Mouse (Mus musculus) midbrain, postnatal 0 days (tissue): Measurements from ENCODE around the gene Flrt2. TPM values are rescaled to one million over a fixed set of nuclear protein-coding genes. Genes with fewer than 3 reads are reported as not detected.
A peak's percentile ranks its signal among the peaks of the same experiment; 100 is the strongest.

Experiments used
- ATAC-seq: fragments of 200-750 bp; cut with Nextera tagmentation; 2 replicates; pipeline ENCODE4 v1.8.0; 2017; ENCODE audit warnings: moderate number of reproducible peaks, mild to moderate bottlenecking, moderate TSS enrichment, moderate library complexity; ENCODE audit not compliant: low FRiP score
- DNase-seq: peaks from one replicate; pipeline ENCODE4 v3.0.0-alpha.2; 2015; ENCODE audit warnings: low spot score
- H3K27ac ChIP-seq: fragments of 300-500 bp; sonication (generic); 2 replicates; pipeline ENCODE4 v1.5.1; 2014; ENCODE audit warnings: low read depth, mild to moderate bottlenecking, low read length, mixed read lengths
- H3K27me3 ChIP-seq: fragments of 300-500 bp; sonication (generic); 2 replicates; pipeline ENCODE4 v1.6.1; 2014; ENCODE audit warnings: low read length, control low read depth, mixed read lengths; ENCODE audit not compliant: insufficient read depth
- H3K36me3 ChIP-seq: fragments of 300-500 bp; sonication (generic); 2 replicates; pipeline ENCODE4 v1.6.1; 2014; ENCODE audit warnings: low read length, control low read depth, mixed read lengths; ENCODE audit not compliant: insufficient read depth
- H3K4me1 ChIP-seq: fragments of 300-500 bp; sonication (generic); 2 replicates; pipeline ENCODE4 v1.6.1; 2014; ENCODE audit warnings: mild to moderate bottlenecking, control low read depth, antibody characterized with exemption, low read length, mixed read lengths; ENCODE audit not compliant: insufficient read depth
- H3K4me2 ChIP-seq: fragments of 300-500 bp; sonication (generic); 2 replicates; pipeline ENCODE4 v1.6.1; 2014; ENCODE audit warnings: low read depth, mild to moderate bottlenecking, low read length, mixed read lengths; ENCODE audit not compliant: poor library complexity, severe bottlenecking
- H3K4me3 ChIP-seq: fragments of 300-500 bp; sonication (generic); 2 replicates; pipeline ENCODE4 v1.5.1; 2014; ENCODE audit warnings: low read depth, mild to moderate bottlenecking, low read length, moderate library complexity
- H3K9ac ChIP-seq: fragments of 300-500 bp; sonication (generic); replicated peaks from 2 replicates; pipeline ENCODE4 v1.6.1; 2014; ENCODE audit warnings: mild to moderate bottlenecking, low read length, moderate library complexity, mixed read lengths; ENCODE audit not compliant: poor library complexity, severe bottlenecking
- H3K9me3 ChIP-seq: fragments of 300-500 bp; sonication (generic); 2 replicates; pipeline ENCODE4 v1.6.1; 2016; ENCODE audit warnings: low read length, control low read depth
- CTCF ChIP-seq: IDR thresholded peaks from 2 replicates; pipeline ENCODE4 v1.5.1; 2016; ENCODE audit warnings: antibody characterized with exemption, mild to moderate bottlenecking
- WGBS: fragments of 180-500 bp; shearing (Covaris S2); extraction: QIAGEN DNeasy Blood & Tissue Kit; methylation state at CpG from one replicate; pipeline ENCODE4 v1.1.7; 2014; 5-methylcytosine and 5-hydroxymethylcytosine counted together
- polyA plus RNA-seq: library from polyadenylated mRNA; unstranded; fragments of >200 nt; fragmentation: Nextera tagmentation; extraction: Ambion mirVana; gene quantifications from 2 replicates; pipeline ENCODE4 v1.2.1, GENCODE M21; 2015
- total RNA-seq: library from RNA; depleted of rRNA; stranded (reverse); fragments of >200 nt; gene quantifications from 2 replicates; pipeline ENCODE4 v1.2.3, GENCODE M21; 2014

Flrt2 gene
- total and polyA plus RNA-seq, 2 experiments from 2014 or later: 12.3 to 44.6 TPM

GRCm38 (mm10) chr12:95738491-95739135 is 46.6 kb downstream of the Flrt2 start:
- DNase-seq (peak; percentile 7), ATAC-seq (no peak)
- Histone ChIP-seq H3K4me2 (no peak overlapping the region), H3K9ac (no peak overlapping the region), H3K27ac (no peak overlapping the region), H3K9me3 (no peaks in the 10 kb centered on the region), H3K27me3 (no peaks in the 10 kb centered on the region), H3K4me1 (no peaks in the 10 kb centered on the region), H3K4me3 (no peak overlapping the region), H3K36me3 (no peaks in the 10 kb centered on the region)
- no peak for TF ChIP-seq CTCF
- 57% methylated on average over 7 of the region's 7 CpGs for WGBS

GRCm38 (mm10) chr12:95739739-95740138 is 47.7 kb downstream of the Flrt2 start:
- Histone ChIP-seq H3K4me2 (no peak overlapping the region), H3K4me3 (no peak overlapping the region), H3K4me1 (no peaks in the 10 kb centered on the region), H3K27ac (no peak overlapping the region), H3K9me3 (no peaks in the 10 kb centered on the region), H3K27me3 (no peaks in the 10 kb centered on the region), H3K36me3 (no peaks in the 10 kb centered on the region), H3K9ac (no peak overlapping the region)
- WGBS: 74% methylated on average over 5 of the region's 5 CpGs
- ATAC-seq: no peak
- no peak for DNase-seq
- TF ChIP-seq CTCF: no peak

GRCm38 (mm10) chr12:95741296-95741695 is 49.3 kb downstream of the Flrt2 start:
- Histone ChIP-seq H3K4me3 (no peak overlapping the region), H3K9me3 (no peaks in the 10 kb centered on the region), H3K27ac (no peak overlapping the region), H3K9ac (no peak overlapping the region), H3K36me3 (no peaks in the 10 kb centered on the region), H3K4me1 (no peaks in the 10 kb centered on the region), H3K27me3 (no peaks in the 10 kb centered on the region), H3K4me2 (no peak overlapping the region)
- ATAC-seq: no peak
- no peak for DNase-seq
- 81% methylated on average over 11 of the region's 11 CpGs for WGBS
- TF ChIP-seq CTCF: no peak

- no peaks in the 10 kb centered on the region for H3K36me3 ChIP-seq
- no peak overlapping the region for H3K27ac ChIP-seq
- DNase-seq: peak; percentile 32
- H3K9ac ChIP-seq: no peak overlapping the region
- no peaks in the 10 kb centered on the region for H3K4me1 ChIP-seq
- no peaks in the 10 kb centered on the region for H3K9me3 ChIP-seq
- TF ChIP-seq CTCF: no peak
- WGBS: 58% methylated on average over 4 of the region's 4 CpGs
- ATAC-seq: peak; percentile 65; the same call in 1 of the 2 replicates
- H3K4me3 ChIP-seq: no peak overlapping the region
- no peak overlapping the region for H3K4me2 ChIP-seq
- H3K27me3 ChIP-seq: no peaks in the 10 kb centered on the region
Observed at GRCm38 (mm10) chr12:95744307-95744706, 52.3 kb downstream of the Flrt2 start.

- H3K27me3 ChIP-seq: no peaks in the 10 kb centered on the region
- 56% methylated on average over 10 of the region's 10 CpGs for WGBS
- TF ChIP-seq CTCF: no peak
Observed at GRCm38 (mm10) chr12:95746856-95747579, 55.0 kb downstream of the Flrt2 start.

GRCm38 (mm10) chr12:95748760-95749159 is 56.7 kb downstream of the Flrt2 start:
- Histone ChIP-seq H3K4me3 (no peak overlapping the region), H3K9ac (no peak overlapping the region), H3K4me1 (no peaks in the 10 kb centered on the region), H3K4me2 (no peak overlapping the region), H3K27ac (no peak overlapping the region), H3K27me3 (no peaks in the 10 kb centered on the region), H3K36me3 (no peaks in the 10 kb centered on the region), H3K9me3 (no peaks in the 10 kb centered on the region)
- 98% methylated on average over 2 of the region's 2 CpGs for WGBS
- ATAC-seq (no peak), DNase-seq (no peak)
- TF ChIP-seq CTCF: no peak

More at GRCm38 (mm10) chr12:95746856-95747579, 55.0 kb downstream of the Flrt2 start:
- Histone ChIP-seq H3K4me2 (no peak overlapping the region), H3K27ac (no peak overlapping the region), H3K4me3 (no peak overlapping the region), H3K9me3 (no peaks in the 10 kb centered on the region), H3K36me3 (no peaks in the 10 kb centered on the region), H3K9ac (no peak overlapping the region), H3K4me1 (no peaks in the 10 kb centered on the region)
- DNase-seq (no peak), ATAC-seq (no peak)
